Mouse (Mus musculus) megakaryocyte, embryonic 14.5 days (primary cell): ENCODE results near the gene Gga2. TPM values are rescaled to one million over a fixed set of nuclear protein-coding genes. Genes with fewer than 3 reads are reported as not detected.

Source experiments
- H3K27me3 ChIP-seq: replicated peaks from 2 replicates; pipeline ENCODE3; 2012; ENCODE audit warnings: inconsistent platforms
- H3K36me3 ChIP-seq: replicated peaks from 2 replicates; pipeline ENCODE3; 2012; ENCODE audit warnings: low read length, inconsistent platforms, mixed read lengths
- H3K4me1 ChIP-seq: 2 replicates; pipeline ENCODE4 v1.6.1; 2012; ENCODE audit warnings: inconsistent platforms
- H3K4me3 ChIP-seq: replicated peaks from 2 replicates; pipeline ENCODE3; 2012; ENCODE audit warnings: moderate library complexity, mild to moderate bottlenecking, inconsistent platforms
- H3K9me3 ChIP-seq: 2 replicates; pipeline ENCODE4 v1.6.1; 2012; ENCODE audit warnings: inconsistent platforms
- FLI1 ChIP-seq: IDR thresholded peaks from 2 replicates; pipeline ENCODE4 v1.6.1; 2012; ENCODE audit warnings: low read length, inconsistent platforms, mixed read lengths
- GATA1 ChIP-seq: IDR thresholded peaks from 3 replicates; pipeline ENCODE4 v1.6.1; 2012; ENCODE audit warnings: mixed read lengths, low read length, inconsistent platforms, borderline replicate concordance
- polyA plus RNA-seq: library from polyadenylated mRNA; stranded (reverse); fragments of >175 nt; gene quantifications from 2 replicates; pipeline ENCODE4 v1.2.3, GENCODE M21; 2012; ENCODE audit warnings: low replicate concordance; ENCODE audit not compliant: insufficient read depth

Gga2 gene
- polyA plus RNA-seq, 1 experiment: 32.9 TPM

DNA sequence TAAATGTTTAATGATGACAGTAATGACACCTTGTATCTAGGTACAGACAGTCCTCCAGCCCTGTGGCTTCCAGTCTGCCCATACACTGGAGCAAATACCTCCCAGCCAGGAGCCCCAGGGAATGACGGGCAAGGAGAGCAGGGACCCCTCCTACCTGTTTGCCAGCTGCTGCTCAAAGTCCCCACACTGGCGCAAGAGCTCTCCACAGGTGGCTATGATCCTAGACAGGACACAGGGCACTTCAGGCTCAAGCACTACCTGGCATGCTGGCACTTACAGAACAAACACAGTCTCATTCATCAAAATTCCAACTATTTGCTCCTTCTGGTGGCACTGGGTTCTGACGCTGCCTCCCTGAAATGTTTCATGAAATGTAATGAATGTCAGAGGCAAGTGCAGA is 80.0 kb downstream of the Gga2 start:
- peaks cover 67% of the 10 kb centered on the region for H3K36me3 ChIP-seq
- TF ChIP-seq FLI1: no peak
- no peak for TF ChIP-seq GATA1
- no peaks in the 10 kb centered on the region for H3K9me3 ChIP-seq
- H3K27me3 ChIP-seq: no peaks in the 10 kb centered on the region
- H3K4me1 ChIP-seq: peaks cover 4% of the 10 kb centered on the region
- H3K4me3 ChIP-seq: no peak overlapping the region

DNA sequence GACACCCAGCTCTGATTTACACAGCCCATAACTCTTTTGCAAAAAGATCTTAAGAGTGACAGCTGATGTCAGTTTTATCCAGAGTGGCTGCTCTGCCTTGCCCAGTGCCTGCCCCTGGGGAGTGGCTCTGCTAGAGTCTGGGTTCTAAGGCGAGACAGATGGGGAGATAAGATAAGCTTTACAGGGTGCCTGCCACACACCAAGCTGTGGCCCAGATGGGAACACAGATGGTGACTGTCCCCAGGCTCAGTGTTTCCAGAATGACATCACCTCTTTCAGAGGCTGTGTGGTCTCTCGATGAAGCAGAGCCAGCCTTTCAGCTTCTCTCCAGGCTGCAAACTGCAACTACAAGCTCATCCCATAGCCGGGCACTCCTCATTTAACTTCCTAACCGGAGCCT is 81.3 kb downstream of the Gga2 start:
- no peaks in the 10 kb centered on the region for H3K27me3 ChIP-seq
- no peak overlapping the region for H3K4me3 ChIP-seq
- TF ChIP-seq GATA1 (no peak), FLI1 (no peak)
- H3K9me3 ChIP-seq: no peaks in the 10 kb centered on the region
- H3K36me3 ChIP-seq: peaks cover 80% of the 10 kb centered on the region
- no peaks in the 10 kb centered on the region for H3K4me1 ChIP-seq

GRCm38 (mm10) chr7:121939244-121939643 is 81.8 kb downstream of the Gga2 start:
- Histone ChIP-seq H3K4me3 (no peak overlapping the region), H3K27me3 (no peaks in the 10 kb centered on the region), H3K4me1 (no peaks in the 10 kb centered on the region), H3K9me3 (no peaks in the 10 kb centered on the region), H3K36me3 (peaks cover 79% of the 10 kb centered on the region)
- TF ChIP-seq GATA1 (no peak), FLI1 (no peak)

GRCm38 (mm10) chr7:121938124-121938891 is 82.7 kb downstream of the Gga2 start:
- Histone ChIP-seq H3K9me3 (no peaks in the 10 kb centered on the region), H3K4me3 (no peak overlapping the region), H3K36me3 (peaks cover 76% of the 10 kb centered on the region), H3K4me1 (no peaks in the 10 kb centered on the region), H3K27me3 (no peaks in the 10 kb centered on the region)
- TF ChIP-seq GATA1 (no peak), FLI1 (no peak)

- Histone ChIP-seq H3K4me3 (no peak overlapping the region), H3K36me3 (peaks cover 74% of the 10 kb centered on the region)
These were observed 84.0 kb downstream of the Gga2 start for GRCm38 (mm10) chr7:121936861-121937630.

More at GRCm38 (mm10) chr7:121936861-121937630, 84.0 kb downstream of the Gga2 start:
- no peaks in the 10 kb centered on the region for H3K27me3 ChIP-seq
- TF ChIP-seq GATA1 (no peak), FLI1 (no peak)
- H3K9me3 ChIP-seq: no peaks in the 10 kb centered on the region
- no peaks in the 10 kb centered on the region for H3K4me1 ChIP-seq

Other genes with a start within 250 kb of the Gga2 start
- gene Scnn1b, start 156.2 kb downstream of the Gga2 start, polyA plus RNA-seq: not detected in 2 replicates
- 2.6 and 4.4 TPM in 2 replicates for gene Cog7, start 39.5 kb downstream of the Gga2 start, polyA plus RNA-seq
- 2.8 and 20.2 TPM in 2 replicates for gene Ubfd1, start 46.0 kb upstream of the Gga2 start, polyA plus RNA-seq
- 3.1 and 8.1 TPM in 2 replicates for gene Ears2, start 46.0 kb upstream of the Gga2 start, polyA plus RNA-seq
- 847 and 2,571 TPM in 2 replicates for gene Ndufab1, start 80.7 kb upstream of the Gga2 start, polyA plus RNA-seq
- 0.50 and 2.0 TPM in 2 replicates for gene Palb2, start 111.8 kb upstream of the Gga2 start, polyA plus RNA-seq
- 4.5 and 7.6 TPM in 2 replicates for gene Dctn5, start 111.8 kb upstream of the Gga2 start, polyA plus RNA-seq
- 87.6 and 90.5 TPM in 2 replicates for gene Plk1, start 138.2 kb upstream of the Gga2 start, polyA plus RNA-seq
- gene Ern2, start 165.0 kb upstream of the Gga2 start, polyA plus RNA-seq: not detected in 2 replicates
- not detected in 2 replicates for gene Chp2, start 198.3 kb upstream of the Gga2 start, polyA plus RNA-seq